Mouse (Mus musculus) forebrain, embryonic 16.5 days (tissue): Measurements from ENCODE around the gene Gm20518. TPM values are rescaled to one million over a fixed set of nuclear protein-coding genes. Genes with fewer than 3 reads are reported as not detected.

Experiments
- polyA plus RNA-seq: library from polyadenylated mRNA; unstranded; fragments of >200 nt; fragmentation: Nextera tagmentation; extraction: Ambion mirVana; gene quantifications from 2 replicates; pipeline ENCODE4 v1.2.1, GENCODE M21; 2015

Gm20518 gene
- polyA plus RNA-seq, 1 experiment from 2014 or later: 1.1 TPM

Other genes with a start within 250 kb of the Gm20518 start
- 5.5 and 7.7 TPM in 2 replicates for gene Ccdc74a, start 245.2 kb downstream of the Gm20518 start, polyA plus RNA-seq
- 41.9 and 50.1 TPM in 2 replicates for gene Med15, start 158.8 kb downstream of the Gm20518 start, polyA plus RNA-seq
- gene Klhl22, start 132.1 kb downstream of the Gm20518 start, polyA plus RNA-seq: 76.1 and 89.5 TPM in 2 replicates
- 0.99 and 1.4 TPM in 2 replicates for gene Scarf2, start 94.4 kb downstream of the Gm20518 start, polyA plus RNA-seq
- 0.86 and 1.5 TPM in 2 replicates for gene B830017H08Rik, start 58.5 kb downstream of the Gm20518 start, polyA plus RNA-seq
- gene Car15, start 53.3 kb downstream of the Gm20518 start, polyA plus RNA-seq: 4.7 and 5.5 TPM in 2 replicates
- gene Tssk1, start 2.6 kb upstream of the Gm20518 start, polyA plus RNA-seq: not detected in 2 replicates
- gene Dgcr2, start 6.9 kb upstream of the Gm20518 start, polyA plus RNA-seq: 108 and 110 TPM in 2 replicates
- 0.17 TPM in 1 of 2 replicates, not detected in the other for gene Tssk2, start 7.0 kb upstream of the Gm20518 start, polyA plus RNA-seq
- 57.2 and 60.8 TPM in 2 replicates for gene Ess2, start 19.7 kb upstream of the Gm20518 start, polyA plus RNA-seq
- 0.30 TPM in 1 of 2 replicates, not detected in the other for gene Gsc2, start 23.4 kb upstream of the Gm20518 start, polyA plus RNA-seq
- gene Slc25a1, start 36.5 kb upstream of the Gm20518 start, polyA plus RNA-seq: 133 and 155 TPM in 2 replicates
- gene Vpreb2, start 88.8 kb upstream of the Gm20518 start, polyA plus RNA-seq: not detected in 2 replicates
- gene Dgcr6, start 161.2 kb upstream of the Gm20518 start, polyA plus RNA-seq: 145 and 156 TPM in 2 replicates
- gene Prodh, start 198.5 kb upstream of the Gm20518 start, polyA plus RNA-seq: 4.1 and 4.2 TPM in 2 replicates
- gene Rtn4r, start 236.0 kb upstream of the Gm20518 start, polyA plus RNA-seq: 21.7 and 24.4 TPM in 2 replicates